9 mouse cellular contexts compared by ENCODE assay signal in the genomic region with DNA sequence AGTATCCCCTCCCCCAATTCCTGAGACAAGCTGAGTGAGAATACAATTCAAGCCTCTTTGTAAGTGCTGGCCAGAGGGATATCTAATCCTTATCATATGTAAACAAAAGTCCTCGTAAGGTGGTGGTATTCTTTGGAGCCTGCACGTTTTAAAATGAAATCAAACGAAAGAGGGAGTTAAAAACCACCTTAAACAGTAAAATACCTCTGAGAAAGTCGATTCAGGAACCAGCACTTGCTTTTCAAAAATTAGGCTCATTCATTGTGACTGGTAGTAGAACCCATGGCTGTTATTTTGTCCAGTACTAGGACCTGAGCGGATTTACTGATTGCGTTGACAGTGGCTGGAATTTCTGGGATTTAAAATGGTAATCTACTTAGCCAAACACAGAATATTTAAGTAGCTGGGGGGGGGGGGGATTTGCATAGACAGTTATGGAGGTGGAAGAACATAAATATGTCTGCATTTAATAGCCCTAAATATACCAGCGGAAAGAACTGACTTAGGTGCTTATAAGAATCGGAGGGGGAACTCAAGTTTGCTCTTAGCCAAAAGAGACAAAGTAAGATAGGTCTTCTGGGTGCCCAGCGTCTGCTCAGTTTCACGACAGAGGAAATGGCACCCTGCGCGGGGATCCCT. TPM values are rescaled to one million over a fixed set of nuclear protein-coding genes. Genes with fewer than 3 reads are reported as not detected.
DNase-seq lines count a peak whose midpoint lies in the region; ATAC-seq lines count a peak whose summit lies in the region.
"Had no signal": no experiment of that assay in that cellular context is flagged by ENCODE, and none has a peak within 500 bp of the region (broad histone marks: within the 10 kb centered on the region; RNA-seq: fewer than 3 reads in every experiment).

No protein-coding gene starts in this region.

- peaks cover 26% of the 10 kb centered on the region for H3K4me1 ChIP-seq in forebrain, embryonic 10.5 days
- H3K4me1 ChIP-seq in forebrain, embryonic 14.5 days (ENCODE audit: control insufficient read depth, insufficient read depth, low read length), result no peaks in the 10 kb centered on the region
- H3K4me1 ChIP-seq in lung, embryonic 15.5 days, result peaks cover 31% of the 10 kb centered on the region
- H3K4me1 ChIP-seq in intestine, embryonic 14.5 days (replicated peaks; ENCODE audit: control insufficient read depth, insufficient read depth, low read length), result peaks cover 22% of the 10 kb centered on the region
- H3K4me1 ChIP-seq in neural tube, embryonic 14.5 days (ENCODE audit: control insufficient read depth, insufficient read depth, low read length), result no peaks in the 10 kb centered on the region

- H3K4me2 ChIP-seq in forebrain, embryonic 14.5 days (ENCODE audit: low read length), result no peak overlapping the region
- peak overlapping the region; percentile 51 for H3K4me2 ChIP-seq in lung, embryonic 15.5 days
- H3K4me2 ChIP-seq in intestine, embryonic 14.5 days (ENCODE audit: low read length), result peak overlapping the region; percentile 49
- H3K4me2 ChIP-seq in neural tube, embryonic 14.5 days (ENCODE audit: low read depth, low read length), result no peak overlapping the region

- H3K27me3 ChIP-seq in forebrain, embryonic 10.5 days (ENCODE audit: poor library complexity, severe bottlenecking), result peaks cover 99% of the 10 kb centered on the region
- H3K27me3 ChIP-seq in forebrain, embryonic 14.5 days (replicated peaks; ENCODE audit: control insufficient read depth, insufficient read depth, low read length), result peaks cover 81% of the 10 kb centered on the region
- H3K27me3 ChIP-seq in lung, embryonic 15.5 days, result peaks cover 44% of the 10 kb centered on the region
- H3K27me3 ChIP-seq in intestine, embryonic 14.5 days (replicated peaks; ENCODE audit: control insufficient read depth, insufficient read depth, low read length), result peaks cover 17% of the 10 kb centered on the region; the same call in 1 of the 2 replicates
- H3K27me3 ChIP-seq in neural tube, embryonic 14.5 days (ENCODE audit: control insufficient read depth, insufficient read depth, low read length), result peaks cover 71% of the 10 kb centered on the region

- 1% methylated on average over 12 of the region's 12 CpGs for WGBS in forebrain, embryonic 10.5 days
- under 1% methylated on average over 12 of the region's 12 CpGs for WGBS in forebrain, embryonic 14.5 days
- 2% methylated on average over 12 of the region's 12 CpGs for WGBS in lung, embryonic 15.5 days
- 2% methylated on average over 12 of the region's 12 CpGs for WGBS in intestine, embryonic 14.5 days
- WGBS in neural tube, embryonic 14.5 days, result 2% methylated on average over 12 of the region's 12 CpGs

- no peak overlapping the region for H3K9ac ChIP-seq in forebrain, embryonic 14.5 days (ENCODE audit: low read length)
- H3K9ac ChIP-seq in lung, embryonic 15.5 days, result peak overlapping the region; percentile 76
- H3K9ac ChIP-seq in intestine, embryonic 14.5 days (ENCODE audit: low read length), result peak overlapping the region; percentile 100
- no peak overlapping the region for H3K9ac ChIP-seq in neural tube, embryonic 14.5 days (replicated peaks; ENCODE audit: low read depth, low read length)

- no peak for DNase-seq in forebrain, embryonic 10.5 days (ENCODE audit: extremely low spot score, low spot score)
- DNase-seq in forebrain, embryonic 14.5 days (ENCODE audit: low spot score), result no peak
- no peak for DNase-seq in lung, adult 18-20 months
- DNase-seq in intestine, embryonic 14.5 days (ENCODE audit: low spot score), result no peak
- no peak for DNase-seq in left cerebral cortex, adult 8-10 months (ENCODE audit: low spot score in 2 of 2)
- no peak for DNase-seq in adrenal gland, adult (ENCODE audit: inconsistent age in 2 of 2, low spot score in 1 of 2)
- DNase-seq: right cerebral cortex, postnatal 4 days had no signal

- no peaks in the 10 kb centered on the region for H3K9me3 ChIP-seq in forebrain, embryonic 10.5 days
- H3K9me3 ChIP-seq in forebrain, embryonic 14.5 days (replicated peaks; ENCODE audit: control insufficient read depth, low read length), result no peaks in the 10 kb centered on the region
- H3K9me3 ChIP-seq in lung, embryonic 15.5 days, result no peaks in the 10 kb centered on the region
- H3K9me3 ChIP-seq in intestine, embryonic 14.5 days (ENCODE audit: control insufficient read depth, low read length), result no peaks in the 10 kb centered on the region
- H3K9me3 ChIP-seq in neural tube, embryonic 14.5 days (ENCODE audit: control insufficient read depth, low read length), result no peaks in the 10 kb centered on the region

- no peak overlapping the region for H3K27ac ChIP-seq in forebrain, embryonic 10.5 days
- H3K27ac ChIP-seq in forebrain, embryonic 14.5 days (ENCODE audit: low read depth, low read length), result no peak overlapping the region
- peak overlapping the region; percentile 91 for H3K27ac ChIP-seq in lung, embryonic 15.5 days
- peak overlapping the region; percentile 99 for H3K27ac ChIP-seq in intestine, embryonic 14.5 days (ENCODE audit: low read depth)
- no peak overlapping the region for H3K27ac ChIP-seq in neural tube, embryonic 14.5 days (ENCODE audit: low read depth, low read length)

- H3K4me3 ChIP-seq in forebrain, embryonic 10.5 days, result peak overlapping the region; percentile 27
- H3K4me3 ChIP-seq in forebrain, embryonic 14.5 days (ENCODE audit: low read depth, low read length), result no peak overlapping the region
- peak overlapping the region; percentile 60 for H3K4me3 ChIP-seq in lung, embryonic 15.5 days
- peak overlapping the region; percentile 76 for H3K4me3 ChIP-seq in intestine, embryonic 14.5 days (ENCODE audit: low read depth, low read length)
- 0 out of 2 replicates have a peak overlapping the region, but pooled peaks have one; percentile 1 for H3K4me3 ChIP-seq in neural tube, embryonic 14.5 days (ENCODE audit: low read depth, low read length)

- ATAC-seq in forebrain, embryonic 14.5 days, result no peak
- no peak for ATAC-seq in lung, embryonic 15.5 days (ENCODE audit: borderline replicate concordance, extremely low read depth, low FRiP score, low TSS enrichment)
- ATAC-seq in intestine, embryonic 14.5 days (replicated peaks; ENCODE audit: low FRiP score, low TSS enrichment, low read depth), result no peak
- no peak for ATAC-seq in neural tube, embryonic 14.5 days (ENCODE audit: low read depth)

- no peaks in the 10 kb centered on the region for H3K36me3 ChIP-seq in forebrain, embryonic 10.5 days (replicated peaks)
- no peaks in the 10 kb centered on the region for H3K36me3 ChIP-seq in forebrain, embryonic 14.5 days (ENCODE audit: control insufficient read depth, insufficient read depth, low read length)
- H3K36me3 ChIP-seq in lung, embryonic 15.5 days, result no peaks in the 10 kb centered on the region
- H3K36me3 ChIP-seq in intestine, embryonic 14.5 days (ENCODE audit: control insufficient read depth, insufficient read depth, low read length), result 0 out of 2 replicates have a peak, but pooled peaks cover 6% of the 10 kb centered on the region
- H3K36me3 ChIP-seq in neural tube, embryonic 14.5 days (ENCODE audit: control insufficient read depth, insufficient read depth, low read length), result no peaks in the 10 kb centered on the region

RNA-seq across cellular contexts. Expression of gene Tcf21, which starts 1.3 kb away (rescaled TPM):
- polyA plus RNA-seq in forebrain, embryonic 10.5 days (2016; fragmentation: Nextera tagmentation; extraction: Ambion mirVana), result not detected in 2 replicates
- 0.32 and 0.57 TPM in 2 replicates for polyA plus RNA-seq in forebrain, embryonic 14.5 days (2014; fragmentation: Nextera tagmentation; extraction: Ambion mirVana)
- 279 and 296 TPM in 2 replicates for polyA plus RNA-seq in lung, embryonic 15.5 days (2015; fragmentation: Nextera tagmentation; extraction: Ambion mirVana)
- polyA plus RNA-seq in intestine, embryonic 14.5 days (2014; fragmentation: Nextera tagmentation; extraction: Ambion mirVana), result 257 and 320 TPM in 2 replicates
- polyA plus RNA-seq in neural tube, embryonic 14.5 days (2014; fragmentation: Nextera tagmentation; extraction: Ambion mirVana), result not detected in 2 replicates
- total RNA-seq in left cerebral cortex, adult 8-10 months (2022), result not detected

Comparison
In these comparisons a context has a peak if more than half of its experiments do, and no peak if none do; other contexts are left out.
1. H3K27ac ChIP-seq: peak in lung, embryonic 15.5 days (single experiment) and intestine, embryonic 14.5 days (single experiment); none in forebrain, embryonic 10.5 days (single experiment), forebrain, embryonic 14.5 days (single experiment) and neural tube, embryonic 14.5 days (single experiment).
2. H3K4me2 ChIP-seq: peak in lung, embryonic 15.5 days (single experiment) and intestine, embryonic 14.5 days (single experiment); none in forebrain, embryonic 14.5 days (single experiment) and neural tube, embryonic 14.5 days (single experiment).
3. H3K9ac ChIP-seq: peak in lung, embryonic 15.5 days (single experiment) and intestine, embryonic 14.5 days (single experiment); none in forebrain, embryonic 14.5 days (single experiment) and neural tube, embryonic 14.5 days (single experiment).
4. RNA of gene Tcf21, which starts 1.3 kb away (polyA plus RNA-seq): 279 to 296 TPM in lung, embryonic 15.5 days and 257 to 320 TPM in intestine, embryonic 14.5 days; 0.32 to 0.57 TPM in forebrain, embryonic 14.5 days, not detected in neural tube, embryonic 14.5 days and not detected in forebrain, embryonic 10.5 days; every median in the first group is over 100 times any median in the second.